Mouse (Mus musculus) MN1 (cell line): ENCODE measurements around the gene Adarb1.
"Not testable (repeated sequence)": the region's sequence is repeated elsewhere in the genome, so short reads cannot be mapped to it uniquely, and the experiment has no call there.

ENCODE experiments used
- DNase-seq: peaks from one replicate; pipeline ENCODE4 v3.0.0-alpha.2; 2016; ENCODE audit warnings: low spot score

Adarb1 gene

GRCm38 (mm10) chr10:77314711-77315266 lies 103.3 kb downstream of the Adarb1 start:
- no peak for DNase-seq

- no peak for DNase-seq
Observed at GRCm38 (mm10) chr10:77308978-77309377, 109.1 kb downstream of the Adarb1 start.

DNA sequence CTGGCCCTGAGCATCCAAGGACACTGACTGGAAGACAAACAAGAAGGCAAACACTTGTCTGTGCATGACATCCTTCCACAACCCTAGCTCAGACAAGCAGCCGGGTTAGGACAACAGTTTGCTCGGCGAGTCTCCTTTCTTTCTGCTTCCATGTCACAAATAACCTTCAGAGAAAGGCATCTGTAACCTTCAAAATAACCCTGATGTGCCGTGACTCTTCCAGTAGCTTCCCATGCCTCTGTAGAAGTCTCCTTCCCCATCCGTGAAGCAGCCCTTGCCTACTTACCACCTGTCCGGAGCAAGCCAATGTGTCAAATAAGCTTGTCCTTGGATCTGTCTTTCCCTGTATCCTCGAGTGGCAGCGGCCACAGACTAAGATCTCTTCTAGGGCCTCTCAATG lies 112.3 kb downstream of the Adarb1 start:
- DNase-seq = no peak

GRCm38 (mm10) chr10:77304840-77305533 lies 113.1 kb downstream of the Adarb1 start:
- DNase-seq = no peak

- DNase-seq = no peak
Observed at GRCm38 (mm10) chr10:77304362-77304761, 113.7 kb downstream of the Adarb1 start.

GRCm38 (mm10) chr10:77300934-77301297 lies 117.2 kb downstream of the Adarb1 start:
- no peak for DNase-seq

DNA sequence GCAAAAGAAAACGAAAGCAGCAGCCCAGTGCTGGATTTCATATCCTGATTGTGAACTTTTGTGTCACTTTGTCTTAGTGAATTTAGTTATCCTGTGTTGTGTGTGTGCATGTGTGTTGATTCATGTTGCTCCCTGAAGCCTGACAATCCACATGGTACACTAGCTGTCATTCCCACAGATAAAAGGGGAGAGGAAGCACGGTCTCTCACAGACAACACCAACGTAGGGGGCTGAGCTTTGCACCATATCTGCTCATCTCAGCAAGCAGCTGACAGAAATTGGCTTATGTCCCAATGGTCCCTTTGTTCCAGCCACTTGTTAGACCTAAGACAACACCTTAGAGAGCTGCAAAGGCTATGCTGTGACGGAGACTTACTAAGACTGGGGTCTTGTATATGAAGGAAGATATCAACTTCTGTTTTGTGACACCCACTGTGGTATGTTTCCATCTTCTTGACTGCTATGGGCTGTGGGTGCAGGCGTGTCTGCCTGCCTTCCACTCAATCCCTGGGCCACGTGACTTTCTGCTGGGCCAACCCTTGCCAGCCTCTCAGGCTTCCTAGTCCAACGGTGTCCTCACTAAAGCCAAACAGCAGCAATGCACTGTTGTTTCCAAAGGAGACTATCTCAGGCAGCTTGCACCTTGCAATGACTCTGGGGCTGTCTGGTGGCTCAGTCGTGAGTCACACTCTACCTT lies 117.7 kb downstream of the Adarb1 start:
- no peak for DNase-seq

- DNase-seq = no peak
Observed at GRCm38 (mm10) chr10:77299194-77299593, 118.9 kb downstream of the Adarb1 start.

DNA sequence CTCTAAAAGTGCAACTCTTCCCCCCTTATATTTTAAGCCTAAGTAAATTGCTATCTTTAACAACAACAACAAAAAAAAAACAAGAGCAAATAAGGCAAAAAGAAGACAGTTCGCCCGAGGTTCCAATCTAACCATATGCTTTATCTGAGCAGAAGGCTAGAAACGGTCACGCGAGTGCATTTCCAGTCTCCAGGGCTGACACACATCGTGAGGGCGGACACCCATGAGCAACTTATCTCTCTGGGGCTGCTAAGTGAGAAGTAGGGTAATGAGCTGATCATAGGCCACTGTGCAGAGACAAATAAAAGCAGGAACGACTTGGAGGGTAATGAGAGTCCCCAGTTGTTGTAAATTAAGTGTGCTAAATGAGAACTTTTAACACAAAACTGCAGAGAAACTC lies 119.4 kb downstream of the Adarb1 start:
- no peak for DNase-seq

GRCm38 (mm10) chr10:77294691-77295090 lies 123.4 kb downstream of the Adarb1 start:
- no peak for DNase-seq

DNA sequence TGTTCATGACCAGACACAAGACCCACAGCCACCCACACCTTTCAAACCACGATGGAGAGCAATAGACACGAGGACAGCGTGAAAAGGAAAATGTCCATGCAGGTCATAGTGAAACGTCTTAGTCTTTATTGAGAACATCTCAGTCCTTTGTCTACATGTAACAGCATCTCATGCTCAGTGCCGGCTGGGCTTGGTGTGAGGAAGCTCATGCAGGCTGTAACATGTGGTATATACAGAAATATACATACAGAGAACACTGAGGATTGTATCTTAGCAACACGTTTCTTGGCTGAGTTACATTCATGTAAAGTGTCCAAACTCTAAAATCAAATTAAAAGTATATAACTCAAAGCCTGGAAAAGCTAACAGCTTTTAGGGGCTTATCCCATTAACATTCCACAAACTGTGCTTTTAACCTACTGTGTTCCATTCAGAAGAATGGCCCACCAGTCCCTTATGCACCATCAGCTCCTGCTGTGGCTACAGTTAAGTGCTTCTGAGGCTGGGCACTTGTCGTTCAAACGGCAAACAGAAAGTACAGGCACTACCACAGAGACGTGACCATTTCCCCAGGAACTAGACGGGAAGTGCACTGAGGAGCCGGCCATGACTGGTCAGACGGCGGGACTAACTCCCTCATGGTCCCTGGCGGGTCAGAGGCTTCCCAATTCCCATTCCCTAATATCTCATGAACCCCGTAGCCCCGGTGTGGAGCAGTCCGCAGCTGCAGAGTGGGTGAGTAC lies 127.3 kb downstream of the Adarb1 start:
- DNase-seq = no peak

- no peak for DNase-seq
Observed at GRCm38 (mm10) chr10:77289559-77289958, 128.5 kb downstream of the Adarb1 start.

GRCm38 (mm10) chr10:77288639-77289195 lies 129.4 kb downstream of the Adarb1 start:
- no peak for DNase-seq

DNA sequence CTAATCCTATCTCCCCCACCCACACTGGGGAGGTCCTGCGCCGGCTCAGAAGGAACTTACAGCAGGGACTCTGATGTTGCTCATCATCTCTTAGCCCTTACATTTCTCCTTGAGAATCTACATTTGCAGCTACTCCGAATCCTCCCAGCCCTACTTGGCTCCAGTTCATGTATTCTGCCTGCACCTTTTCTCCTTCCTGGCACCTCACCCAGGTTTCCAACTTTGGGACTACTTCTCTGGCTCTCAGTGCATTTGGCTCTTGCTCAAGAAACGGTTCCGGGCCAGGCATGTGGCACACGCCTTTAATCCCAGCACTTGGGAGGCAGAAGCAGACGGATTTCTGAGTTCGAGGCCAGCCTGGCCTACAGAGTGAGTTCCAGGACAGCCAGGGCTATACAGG lies 130.4 kb downstream of the Adarb1 start:
- no peak for DNase-seq

- DNase-seq = no peak
Observed at GRCm38 (mm10) chr10:77284832-77285231, 133.2 kb downstream of the Adarb1 start.

DNA sequence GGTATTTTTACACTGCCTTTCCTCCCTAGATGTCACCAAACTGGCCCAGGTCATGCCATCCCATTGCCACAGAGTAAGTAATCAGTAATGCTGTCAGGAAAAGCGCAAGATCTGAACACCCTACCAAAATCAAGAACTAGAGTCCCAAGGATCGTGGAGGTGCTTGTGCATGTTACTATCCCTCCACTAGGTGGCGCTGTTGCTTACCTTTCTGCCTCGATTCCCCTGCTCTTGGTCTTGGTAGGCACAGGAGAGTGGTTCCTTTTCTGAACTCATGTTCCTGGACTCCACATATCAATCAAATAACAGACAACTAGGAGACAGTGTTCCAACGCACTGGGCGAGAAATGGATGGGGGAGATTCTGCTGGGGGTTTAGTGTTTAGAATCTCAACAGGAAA lies 135.2 kb downstream of the Adarb1 start:
- DNase-seq = peak; percentile 82

- not testable (repeated sequence) for DNase-seq
Observed at GRCm38 (mm10) chr10:77282085-77282484, 136.0 kb downstream of the Adarb1 start.

- no peak for DNase-seq
Observed at GRCm38 (mm10) chr10:77273798-77274197, 144.3 kb downstream of the Adarb1 start.

GRCm38 (mm10) chr10:77272980-77273730 lies 144.9 kb downstream of the Adarb1 start:
- DNase-seq = no peak

GRCm38 (mm10) chr10:77269129-77269528 lies 148.9 kb downstream of the Adarb1 start:
- no peak for DNase-seq

- no peak for DNase-seq
Observed at GRCm38 (mm10) chr10:77267027-77267426, 151.0 kb downstream of the Adarb1 start.

DNA sequence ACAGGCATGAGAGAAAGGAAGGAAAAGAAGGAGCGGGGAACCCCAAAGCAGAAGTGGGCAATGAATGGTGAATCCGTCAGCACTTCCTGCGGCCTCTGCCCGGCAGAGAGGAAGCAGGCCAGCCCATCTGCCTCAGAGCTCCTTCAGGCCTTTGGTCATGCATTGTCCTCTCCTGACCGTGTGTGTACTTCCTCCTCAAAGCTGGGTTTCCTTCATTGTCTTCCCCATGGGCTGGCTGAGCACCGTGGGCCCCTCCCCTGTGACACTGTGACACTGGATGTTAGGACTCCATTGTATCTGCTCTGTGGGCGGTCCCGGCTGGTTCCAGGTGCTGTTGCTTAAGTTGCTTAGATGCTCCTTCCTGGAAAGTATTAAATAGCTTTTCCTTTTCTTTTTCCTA lies 151.8 kb downstream of the Adarb1 start:
- DNase-seq = no peak
